ENCODE assay signal across 8 mouse cellular contexts in the genomic region with DNA sequence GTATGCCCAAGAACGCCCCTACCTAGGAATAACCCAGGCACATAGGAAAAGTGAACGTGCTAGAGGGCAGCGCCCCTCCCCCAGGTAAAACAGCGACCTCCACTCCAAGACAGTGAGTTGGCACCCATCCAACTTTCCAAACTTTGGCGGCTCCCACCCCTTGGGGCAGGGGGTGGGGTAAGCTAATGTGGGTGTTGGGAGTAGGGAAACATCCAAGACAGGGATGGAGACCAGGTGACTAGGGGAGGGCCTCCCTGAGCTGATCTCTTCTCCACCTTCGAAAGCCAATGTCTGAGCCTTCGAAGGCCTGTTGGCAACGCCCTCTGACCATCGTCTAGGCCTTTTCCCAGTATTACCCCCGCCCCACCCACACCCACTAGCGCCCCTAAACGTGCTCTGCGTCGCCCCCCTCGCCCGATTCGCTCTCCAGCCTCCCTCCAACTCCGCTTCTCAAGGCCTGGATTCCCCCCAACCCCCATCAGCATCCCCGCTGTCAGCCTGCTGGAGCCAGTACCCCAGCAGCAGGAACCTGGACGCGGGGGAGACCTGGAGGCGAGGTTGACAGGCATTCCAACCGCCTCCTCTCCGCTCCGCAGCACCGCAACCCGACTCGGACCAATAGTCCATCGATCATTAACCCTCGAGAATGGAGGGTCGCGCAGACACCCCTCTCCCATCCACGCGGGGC. TPM values are rescaled to one million over a fixed set of nuclear protein-coding genes. Genes with fewer than 3 reads are reported as not detected.
A peak's percentile ranks its signal among the peaks of the same experiment; 100 is the strongest.
DNase-seq lines count a peak whose midpoint lies in the region; ATAC-seq and TF ChIP-seq lines count a peak whose summit lies in the region.

No protein-coding gene starts in this region.

- WGBS in heart, embryonic 16.5 days, result 4% methylated on average over 33 of the region's 34 CpGs
- WGBS in liver, embryonic 11.5 days, result 8% methylated on average over 33 of the region's 34 CpGs

- ATAC-seq in G1E (ENCODE audit: extremely low read depth, insufficient number of reproducible peaks, low FRiP score, poor library complexity, severe bottlenecking), result no peak
- ATAC-seq in heart, embryonic 16.5 days (replicated peaks; ENCODE audit: extremely low read depth, insufficient read depth, low FRiP score), result no peak
- ATAC-seq in liver, embryonic 11.5 days (replicated peaks; ENCODE audit: low FRiP score), result no peak

- H3K27me3 ChIP-seq in G1E (ENCODE audit: insufficient read depth, low read length), result peaks cover 34% of the 10 kb centered on the region
- no peaks in the 10 kb centered on the region for H3K27me3 ChIP-seq in heart, embryonic 16.5 days (ENCODE audit: control insufficient read depth, insufficient read depth, low read length)
- peaks cover 19% of the 10 kb centered on the region for H3K27me3 ChIP-seq in liver, embryonic 11.5 days (replicated peaks; ENCODE audit: control insufficient read depth, insufficient read depth, low read length)

- TF ChIP-seq CTCF in layer of hippocampus, adult 2 months (conservative IDR thresholded peaks at IDR 0.05), result no peak
- TF ChIP-seq CTCF in G1E (IDR thresholded peaks at IDR 0.05; ENCODE audit: low read depth, low read length), result no peak

- DNase-seq in layer of hippocampus, adult 2 months (ENCODE audit: low spot score in 2 of 2), result peak; percentile 55 to 63
- DNase-seq in layer of hippocampus, adult 11-12 months (ENCODE audit: low spot score), result no peak
- peak; percentile 45 for DNase-seq in G1E (ENCODE audit: low spot score)
- DNase-seq in cerebellum, adult 8-10 months, result peak; percentile 55
- no peak for DNase-seq in liver, embryonic 11.5 days (ENCODE audit: low spot score)
- DNase-seq in right cerebral cortex, postnatal 10 days (ENCODE audit: low spot score in 2 of 2), result peak; percentile 77 to 78
- no peak for DNase-seq in spleen, adult 18-20 months

- H3K9me3 ChIP-seq in G1E (replicated peaks), result no peaks in the 10 kb centered on the region
- H3K9me3 ChIP-seq in heart, embryonic 16.5 days (replicated peaks; ENCODE audit: control insufficient read depth, low read length), result no peaks in the 10 kb centered on the region
- no peaks in the 10 kb centered on the region for H3K9me3 ChIP-seq in liver, embryonic 11.5 days (ENCODE audit: control insufficient read depth, low read length)

- peak overlapping the region; percentile 99 for H3K4me3 ChIP-seq in layer of hippocampus, adult 2 months
- peak overlapping the region; percentile 78 for H3K4me3 ChIP-seq in G1E (ENCODE audit: low read depth, low read length)
- H3K4me3 ChIP-seq in heart, embryonic 16.5 days (ENCODE audit: low read length), result peak overlapping the region; percentile 78
- H3K4me3 ChIP-seq in liver, embryonic 11.5 days (ENCODE audit: low read depth, low read length), result peak overlapping the region; percentile 65

- H3K4me1 ChIP-seq in G1E (ENCODE audit: insufficient read depth, low read depth, low read length), result peaks cover 63% of the 10 kb centered on the region
- H3K4me1 ChIP-seq in heart, embryonic 16.5 days (ENCODE audit: control insufficient read depth, insufficient read depth, low read length), result peaks cover 20% of the 10 kb centered on the region
- H3K4me1 ChIP-seq in liver, embryonic 11.5 days (replicated peaks; ENCODE audit: control insufficient read depth, insufficient read depth, low read length), result peaks cover 31% of the 10 kb centered on the region

- peak overlapping the region; percentile 88 for H3K9ac ChIP-seq in heart, embryonic 16.5 days (ENCODE audit: low read length)
- peak overlapping the region; percentile 72 for H3K9ac ChIP-seq in liver, embryonic 11.5 days (ENCODE audit: low read depth, low read length)

- peak overlapping the region; percentile 99 for H3K4me2 ChIP-seq in heart, embryonic 16.5 days (ENCODE audit: low read depth, low read length)
- peak overlapping the region; percentile 98 for H3K4me2 ChIP-seq in liver, embryonic 11.5 days

- H3K27ac ChIP-seq in layer of hippocampus, adult 2 months, result peak overlapping the region; percentile 96
- peak overlapping the region; percentile 76; the same call in 1 of the 2 replicates for H3K27ac ChIP-seq in heart, embryonic 16.5 days (ENCODE audit: low read length)
- H3K27ac ChIP-seq in liver, embryonic 11.5 days (ENCODE audit: low read depth, low read length), result no peak overlapping the region

- no peaks in the 10 kb centered on the region for H3K36me3 ChIP-seq in G1E (replicated peaks)
- no peaks in the 10 kb centered on the region for H3K36me3 ChIP-seq in heart, embryonic 16.5 days (ENCODE audit: control insufficient read depth, insufficient read depth)
- no peaks in the 10 kb centered on the region for H3K36me3 ChIP-seq in liver, embryonic 11.5 days (ENCODE audit: control insufficient read depth, insufficient read depth, low read length)

RNA-seq across cellular contexts. Expression of gene Cacnb1, which starts 1.1 kb away (rescaled TPM):
- total RNA-seq in layer of hippocampus, adult 2 months (2021), result 100 to 1,000 TPM; 139 to 142 TPM
- total RNA-seq in G1E (2014; fragmentation: Nextera tagmentation), result 1.4 TPM in 1 of 2 replicates, not detected in the other
- 0.05 and 0.41 TPM in 2 replicates for total RNA-seq in G1E (2017)
- polyA plus RNA-seq in G1E (2012), result 0.61 and 0.63 TPM in 2 replicates
- 6.3 and 6.7 TPM in 2 replicates for polyA plus RNA-seq in heart, embryonic 16.5 days (2015; fragmentation: Nextera tagmentation; extraction: Ambion mirVana)
- 2.1 and 2.2 TPM in 2 replicates for polyA plus RNA-seq in liver, embryonic 11.5 days (2014; fragmentation: Nextera tagmentation; extraction: Ambion mirVana)

RNA-seq across cellular contexts. Expression of gene Rpl19, which starts 4.8 kb away (rescaled TPM):
- 100 to 1,000 TPM; 615 to 621 TPM for total RNA-seq in layer of hippocampus, adult 2 months (2021)
- total RNA-seq in G1E (2014; fragmentation: Nextera tagmentation) (3,100 and 3,267 TPM in 2 replicates), G1E (2017) (2,161 and 2,395 TPM in 2 replicates)
- 2,216 and 2,673 TPM in 2 replicates for polyA plus RNA-seq in G1E (2012)
- 596 and 670 TPM in 2 replicates for polyA plus RNA-seq in heart, embryonic 16.5 days (2015; fragmentation: Nextera tagmentation; extraction: Ambion mirVana)
- polyA plus RNA-seq in liver, embryonic 11.5 days (2014; fragmentation: Nextera tagmentation; extraction: Ambion mirVana), result 1,333 and 1,422 TPM in 2 replicates

RNA-seq across cellular contexts. Expression of gene Arl5c, which starts 25.7 kb away (rescaled TPM):
- total RNA-seq in layer of hippocampus, adult 2 months (2021), result 1 to 10 TPM; 1.4 to 1.7 TPM
- total RNA-seq in G1E (2014; fragmentation: Nextera tagmentation) (not detected in 2 replicates), G1E (2017) (0.44 TPM in 1 of 2 replicates, not detected in the other)
- polyA plus RNA-seq in G1E (2012), result not detected in 2 replicates
- polyA plus RNA-seq in heart, embryonic 16.5 days (2015; fragmentation: Nextera tagmentation; extraction: Ambion mirVana), result 7.7 and 13.2 TPM in 2 replicates
- polyA plus RNA-seq in liver, embryonic 11.5 days (2014; fragmentation: Nextera tagmentation; extraction: Ambion mirVana), result 24.0 and 31.2 TPM in 2 replicates

RNA-seq across cellular contexts. Expression of gene Stac2, which starts 31.6 kb away (rescaled TPM):
- 10 to 100 TPM; 50.2 to 50.8 TPM for total RNA-seq in layer of hippocampus, adult 2 months (2021)
- total RNA-seq in G1E (2014; fragmentation: Nextera tagmentation) (not detected in 2 replicates), G1E (2017) (0.05 TPM in 1 of 2 replicates, not detected in the other)
- not detected in 2 replicates for polyA plus RNA-seq in G1E (2012)
- polyA plus RNA-seq in heart, embryonic 16.5 days (2015; fragmentation: Nextera tagmentation; extraction: Ambion mirVana), result 0.62 and 0.75 TPM in 2 replicates
- 0.22 and 0.43 TPM in 2 replicates for polyA plus RNA-seq in liver, embryonic 11.5 days (2014; fragmentation: Nextera tagmentation; extraction: Ambion mirVana)

RNA-seq across cellular contexts. Expression of gene Plxdc1, which starts 35.5 kb away (rescaled TPM):
- total RNA-seq in layer of hippocampus, adult 2 months (2021), result 10 to 100 TPM in 1 of 2 experiments, 1 to 10 TPM in 1; 9.0 to 10.3 TPM
- total RNA-seq in G1E (2014; fragmentation: Nextera tagmentation) (not detected in 2 replicates), G1E (2017) (0.06 and 0.11 TPM in 2 replicates)
- polyA plus RNA-seq in G1E (2012), result 0.03 TPM in 2 replicates
- polyA plus RNA-seq in heart, embryonic 16.5 days (2015; fragmentation: Nextera tagmentation; extraction: Ambion mirVana), result 1.8 and 2.6 TPM in 2 replicates
- polyA plus RNA-seq in liver, embryonic 11.5 days (2014; fragmentation: Nextera tagmentation; extraction: Ambion mirVana), result 0.47 and 0.77 TPM in 2 replicates

Comparison
In these comparisons a context has a peak if more than half of its experiments do, and no peak if none do; other contexts are left out.
1. DNase-seq: peak in layer of hippocampus, adult 2 months (2 of 2), G1E (single experiment), cerebellum, adult 8-10 months (single experiment) and right cerebral cortex, postnatal 10 days (2 of 2); none in layer of hippocampus, adult 11-12 months (single experiment), liver, embryonic 11.5 days (single experiment) and spleen, adult 18-20 months (0 of 2).
2. Peak in every context shown above with its lines, with median percentiles within 50 percentile points of each other: H3K4me3 ChIP-seq.